Mouse (Mus musculus): ENCODE data around the gene Atp6v1f. TPM values are rescaled to one million over a fixed set of nuclear protein-coding genes. Genes with fewer than 3 reads are reported as not detected.

Atp6v1f gene
- polyA plus RNA-seq, 1 experiment: 385 TPM

- H3K36me3 ChIP-seq (replicated peaks; ENCODE audit: low read length): no peaks in the 10 kb centered on the region
- peak within 1 kb of the TSS; percentile 87 for H3K4me3 ChIP-seq (replicated peaks)
- H3K27me3 ChIP-seq (replicated peaks): peaks cover 84% of the 10 kb centered on the region
- H3K4me1 ChIP-seq: peaks cover 34% of the 10 kb centered on the region
- TF ChIP-seq FLI1 (IDR thresholded peaks at IDR 0.05; ENCODE audit: low read length) (no peak), GATA1 (IDR thresholded peaks at IDR 0.05; ENCODE audit: borderline replicate concordance, low read length) (no peak)
- peaks cover 6% of the 10 kb centered on the region; the same call in 1 of the 2 replicates for H3K9me3 ChIP-seq
These were observed 40.2 kb downstream of the Atp6v1f start, which contains the start of gene Kcp for GRCm38 (mm10) chr6:29507447-29508309. Gene Kcp, minus strand, starts transcription at chr6:29507952.

- Histone ChIP-seq H3K9me3 (peaks cover 6% of the 10 kb centered on the region; the same call in 1 of the 2 replicates), H3K36me3 (replicated peaks; ENCODE audit: low read length) (no peaks in the 10 kb centered on the region), H3K4me1 (peaks cover 43% of the 10 kb centered on the region), H3K27me3 (replicated peaks) (peaks cover 77% of the 10 kb centered on the region), H3K4me3 (replicated peaks) (no peak overlapping the region)
- TF ChIP-seq FLI1 (IDR thresholded peaks at IDR 0.05; ENCODE audit: low read length): no peak
These were observed 41.6 kb downstream of the Atp6v1f start for GRCm38 (mm10) chr6:29509086-29509485.

GRCm38 (mm10) chr6:29513284-29513683 lies 45.8 kb downstream of the Atp6v1f start:
- TF ChIP-seq FLI1 (IDR thresholded peaks at IDR 0.05; ENCODE audit: low read length) (no peak), GATA1 (IDR thresholded peaks at IDR 0.05; ENCODE audit: borderline replicate concordance, low read length) (no peak)
- Histone ChIP-seq H3K36me3 (replicated peaks; ENCODE audit: low read length) (no peaks in the 10 kb centered on the region), H3K27me3 (replicated peaks) (peaks cover 66% of the 10 kb centered on the region), H3K9me3 (0 out of 2 replicates have a peak, but pooled peaks cover under 1% of the 10 kb centered on the region), H3K4me3 (replicated peaks) (peak overlapping the region; percentile 86), H3K4me1 (peaks cover 21% of the 10 kb centered on the region)

GRCm38 (mm10) chr6:29517139-29517538 lies 49.6 kb downstream of the Atp6v1f start:
- H3K4me3 ChIP-seq (replicated peaks): peak overlapping the region; percentile 11
- H3K36me3 ChIP-seq (replicated peaks; ENCODE audit: low read length): peaks cover 2% of the 10 kb centered on the region
- peaks cover 62% of the 10 kb centered on the region for H3K27me3 ChIP-seq (replicated peaks)
- peaks cover 10% of the 10 kb centered on the region for H3K9me3 ChIP-seq
- H3K4me1 ChIP-seq: peaks cover 16% of the 10 kb centered on the region
- TF ChIP-seq GATA1 (IDR thresholded peaks at IDR 0.05; ENCODE audit: borderline replicate concordance, low read length) (no peak), FLI1 (IDR thresholded peaks at IDR 0.05; ENCODE audit: low read length) (no peak)

Other genes with a start within 250 kb of the Atp6v1f start
- 14.3 and 43.1 TPM in 2 replicates for gene Hilpda, start 195.2 kb upstream of the Atp6v1f start, polyA plus RNA-seq (2012; ENCODE audit: insufficient read depth, low replicate concordance)
- gene Fam71f2, start 188.1 kb upstream of the Atp6v1f start, polyA plus RNA-seq (2012; ENCODE audit: insufficient read depth, low replicate concordance): not detected in 2 replicates
- not detected in 2 replicates for gene Fam71f1, start 148.6 kb upstream of the Atp6v1f start, polyA plus RNA-seq (2012; ENCODE audit: insufficient read depth, low replicate concordance)
- gene Calu, start 119.6 kb upstream of the Atp6v1f start, polyA plus RNA-seq (2012; ENCODE audit: insufficient read depth, low replicate concordance): 6.4 and 8.2 TPM in 2 replicates
- gene Opn1sw, start 79.2 kb upstream of the Atp6v1f start, polyA plus RNA-seq (2012; ENCODE audit: insufficient read depth, low replicate concordance): not detected in 2 replicates
- not detected in 2 replicates for gene Ccdc136, start 71.4 kb upstream of the Atp6v1f start, polyA plus RNA-seq (2012; ENCODE audit: insufficient read depth, low replicate concordance)
- gene Flnc, start 34.5 kb upstream of the Atp6v1f start, polyA plus RNA-seq (2012; ENCODE audit: insufficient read depth, low replicate concordance): not detected in 2 replicates
- gene Atp6v1fnb, start 3.7 kb downstream of the Atp6v1f start, polyA plus RNA-seq (2012; ENCODE audit: insufficient read depth, low replicate concordance): 0.29 TPM in 1 of 2 replicates, not detected in the other
- 0.35 TPM in 1 of 2 replicates, not detected in the other for gene Kcp, start 40.2 kb downstream of the Atp6v1f start, polyA plus RNA-seq (2012; ENCODE audit: insufficient read depth, low replicate concordance)
- gene Irf5, start 58.9 kb downstream of the Atp6v1f start, polyA plus RNA-seq (2012; ENCODE audit: insufficient read depth, low replicate concordance): 7.5 and 22.4 TPM in 2 replicates
- gene Tnpo3, start 142.2 kb downstream of the Atp6v1f start, polyA plus RNA-seq (2012; ENCODE audit: insufficient read depth, low replicate concordance): 9.7 TPM in 1 of 2 replicates, not detected in the other
- 1.3 TPM in 1 of 2 replicates, not detected in the other for gene Tspan33, start 226.5 kb downstream of the Atp6v1f start, polyA plus RNA-seq (2012; ENCODE audit: insufficient read depth, low replicate concordance)

Measured in megakaryocyte, embryonic 14.5 days (primary cell).